Mouse (Mus musculus) embryonic fibroblast, embryonic 13.5 days (primary cell): ENCODE results near the gene Gm17651. TPM values are rescaled to one million over a fixed set of nuclear protein-coding genes. Genes with fewer than 3 reads are reported as not detected.

ENCODE experiments used
- H3K27ac ChIP-seq: 2 replicates; pipeline ENCODE4 v1.5.1; 2012; ENCODE audit warnings: low read length, control low read depth, inconsistent platforms; ENCODE audit not compliant: insufficient read depth
- H3K4me1 ChIP-seq: 2 replicates; pipeline ENCODE4 v1.6.1; 2011; ENCODE audit warnings: low read length; ENCODE audit not compliant: control insufficient read depth, insufficient read depth
- H3K4me3 ChIP-seq: 2 replicates; pipeline ENCODE4 v1.5.1; 2011; ENCODE audit warnings: mild to moderate bottlenecking, control low read depth, low read length; ENCODE audit not compliant: insufficient read depth
- CTCF ChIP-seq: IDR thresholded peaks from 2 replicates; pipeline ENCODE4 v1.5.1; 2011; ENCODE audit warnings: mild to moderate bottlenecking, control low read depth, low read length, moderate library complexity, borderline replicate concordance; ENCODE audit not compliant: insufficient read depth
- POLR2A ChIP-seq: IDR thresholded peaks from 2 replicates; pipeline ENCODE4 v1.6.1; 2011; ENCODE audit warnings: low read depth, mild to moderate bottlenecking, control low read depth, low read length, moderate library complexity
- polyA plus RNA-seq: library from polyadenylated mRNA; stranded (reverse); fragments of >200 nt; gene quantifications from 2 replicates; pipeline ENCODE4 v1.2.4, GENCODE M21; 2011; ENCODE audit warnings: low read depth; ENCODE audit not compliant: missing spikeins, insufficient read length

Gm17651 gene
- polyA plus RNA-seq, 1 experiment = not detected

DNA sequence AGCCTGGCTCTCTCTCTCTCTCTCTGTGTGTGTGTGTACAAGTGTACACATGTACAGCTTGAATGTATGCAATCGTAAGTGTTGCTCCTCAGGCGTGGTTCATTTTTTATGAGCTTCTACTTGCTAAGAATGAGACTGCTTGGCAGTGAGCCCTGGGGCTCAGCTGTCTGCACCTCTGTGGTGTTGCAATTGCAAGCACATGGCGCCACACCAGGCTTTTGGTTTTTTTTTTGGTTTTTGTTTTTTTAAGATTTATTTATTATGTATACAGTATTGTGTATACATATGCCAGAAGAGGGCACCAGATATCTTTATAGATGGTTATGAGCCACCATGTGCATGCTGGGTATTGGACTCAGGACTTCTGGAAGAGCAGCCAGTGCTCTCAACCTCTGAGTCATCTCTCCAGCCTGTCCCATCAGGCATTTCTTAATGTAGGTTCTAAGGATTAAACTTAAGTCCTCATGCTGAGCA lies 40.2 kb downstream of the Gm17651 start:
- TF ChIP-seq CTCF (no peak), POLR2A (no peak)
- no peak overlapping the region for H3K27ac ChIP-seq
- no peak overlapping the region for H3K4me3 ChIP-seq
- peaks cover 5% of the 10 kb centered on the region for H3K4me1 ChIP-seq

DNA sequence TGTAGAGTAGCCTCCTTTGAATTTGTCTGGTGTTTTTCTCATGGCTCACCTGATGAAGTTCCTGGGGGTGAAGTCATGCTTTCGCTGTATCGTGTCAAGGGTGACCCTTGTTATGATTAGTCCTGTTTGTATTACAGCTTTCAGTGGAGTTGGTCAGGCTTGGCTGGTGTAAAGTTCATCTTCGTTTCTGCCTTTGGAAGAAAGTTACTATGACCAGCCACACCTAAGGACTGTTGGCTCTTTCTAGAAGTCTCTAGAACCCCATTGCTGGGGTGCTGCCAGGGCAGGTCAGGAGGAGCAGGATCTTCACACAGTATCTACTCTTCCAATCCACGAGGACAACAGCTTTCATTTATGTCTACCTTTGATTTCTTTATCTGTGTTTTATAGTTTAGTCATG lies 41.0 kb downstream of the Gm17651 start:
- Histone ChIP-seq H3K27ac (no peak overlapping the region), H3K4me3 (no peak overlapping the region), H3K4me1 (peaks cover 5% of the 10 kb centered on the region)
- TF ChIP-seq POLR2A = no peak
- TF ChIP-seq CTCF = no peak

GRCm38 (mm10) chr3:97631258-97631860 lies 43.1 kb downstream of the Gm17651 start:
- no peak for TF ChIP-seq CTCF
- no peak for TF ChIP-seq POLR2A
- no peak overlapping the region for H3K4me3 ChIP-seq
- H3K4me1 ChIP-seq = peaks cover 5% of the 10 kb centered on the region
- H3K27ac ChIP-seq = no peak overlapping the region

GRCm38 (mm10) chr3:97630746-97631145 lies 43.7 kb downstream of the Gm17651 start:
- Histone ChIP-seq H3K4me3 (no peak overlapping the region), H3K4me1 (peaks cover 5% of the 10 kb centered on the region), H3K27ac (no peak overlapping the region)
- TF ChIP-seq POLR2A = no peak
- no peak for TF ChIP-seq CTCF

- TF ChIP-seq POLR2A (no peak), CTCF (no peak)
- Histone ChIP-seq H3K27ac (no peak overlapping the region), H3K4me3 (no peak overlapping the region), H3K4me1 (peaks cover 5% of the 10 kb centered on the region)
Measured at GRCm38 (mm10) chr3:97629941-97630340, 44.6 kb downstream of the Gm17651 start.

DNA sequence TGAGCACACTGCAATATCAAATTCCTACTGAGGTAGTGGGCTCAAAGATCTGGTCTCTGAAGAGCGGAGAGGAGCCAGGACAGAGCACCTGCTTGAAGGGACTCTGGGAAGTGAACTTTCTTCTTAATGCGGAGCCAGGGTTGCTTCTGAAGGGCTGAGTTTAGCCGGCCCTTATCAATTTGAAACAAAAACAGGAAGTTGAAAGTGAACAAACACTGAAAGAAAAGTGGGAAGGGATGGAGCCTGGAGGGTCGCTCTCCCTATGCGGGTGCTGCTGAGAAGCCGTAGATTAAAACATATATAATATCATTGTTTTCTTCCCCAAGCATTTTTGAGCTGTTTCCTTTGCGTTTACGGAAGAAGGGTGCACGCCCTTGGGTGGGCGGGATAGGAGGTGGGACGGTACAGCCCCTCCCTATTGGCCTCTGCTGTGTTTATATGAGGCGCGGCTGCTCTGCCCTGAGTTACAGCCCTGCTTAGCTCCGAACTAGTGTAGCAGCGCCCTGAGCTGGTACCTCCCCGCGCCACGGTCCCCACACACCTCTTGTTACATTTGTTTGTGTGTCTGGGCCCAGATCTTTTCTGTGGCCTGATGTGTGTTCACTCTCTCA lies 46.0 kb downstream of the Gm17651 start, which contains the start of gene Fmo5:
Gene Fmo5 (plus strand): TSS at position 414 of the 611 bp plus-strand sequence.
- TF ChIP-seq POLR2A (peak; percentile 57), CTCF (no peak)
- peak within 1 kb of the TSS; percentile 41 for H3K4me3 ChIP-seq
- H3K4me1 ChIP-seq = no peaks in the 10 kb centered on the region
- no peak within 1 kb of the TSS for H3K27ac ChIP-seq

GRCm38 (mm10) chr3:97627893-97628292 lies 46.6 kb downstream of the Gm17651 start:
- Histone ChIP-seq H3K4me1 (no peaks in the 10 kb centered on the region), H3K27ac (no peak overlapping the region), H3K4me3 (no peak overlapping the region)
- TF ChIP-seq POLR2A (no peak), CTCF (no peak)

DNA sequence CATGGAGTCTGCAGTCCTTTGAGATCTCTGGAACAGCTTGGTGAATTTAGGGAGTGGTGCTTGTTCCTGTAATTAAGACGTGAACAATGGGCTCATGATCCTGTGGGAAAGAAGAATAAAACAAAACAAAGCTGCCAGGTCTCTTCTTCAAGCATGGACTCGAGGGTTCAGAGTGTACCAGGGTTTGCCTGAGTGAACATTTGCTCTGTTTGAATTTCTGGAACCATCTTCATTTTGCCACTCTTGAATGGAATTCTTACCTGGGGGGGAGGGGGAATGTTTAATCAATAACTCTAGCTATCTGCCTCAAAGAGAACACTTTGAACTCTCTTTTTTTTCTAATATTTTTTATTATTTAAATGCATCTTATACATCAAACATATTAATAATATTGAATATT lies 49.9 kb downstream of the Gm17651 start:
- no peak for TF ChIP-seq POLR2A
- TF ChIP-seq CTCF = no peak
- no peak overlapping the region for H3K27ac ChIP-seq

More for the DNA sequence above, 49.9 kb downstream of the Gm17651 start:
- H3K4me1 ChIP-seq = no peaks in the 10 kb centered on the region
- no peak overlapping the region for H3K4me3 ChIP-seq

Other genes with a start within 250 kb of the Gm17651 start
- gene Chd1l, start 64.5 kb downstream of the Gm17651 start, polyA plus RNA-seq = 5.7 and 9.3 TPM in 2 replicates
- 1.5 and 2.3 TPM in 2 replicates for gene Fmo5, start 45.9 kb downstream of the Gm17651 start, polyA plus RNA-seq
- gene Prkab2, start 16.5 kb downstream of the Gm17651 start, polyA plus RNA-seq = 23.8 and 30.2 TPM in 2 replicates
- 43.1 and 56.1 TPM in 2 replicates for gene Pde4dip, start 214.0 kb upstream of the Gm17651 start, polyA plus RNA-seq
- 123 and 140 TPM in 2 replicates for gene Sec22b, start 226.5 kb upstream of the Gm17651 start, polyA plus RNA-seq